Mouse (Mus musculus): ENCODE measurements around the gene Ms4a15. TPM values are rescaled to one million over a fixed set of nuclear protein-coding genes. Genes with fewer than 3 reads are reported as not detected.

Ms4a15 gene
- polyA plus RNA-seq, 1 experiment from 2014 or later, result 0.37 TPM

DNA sequence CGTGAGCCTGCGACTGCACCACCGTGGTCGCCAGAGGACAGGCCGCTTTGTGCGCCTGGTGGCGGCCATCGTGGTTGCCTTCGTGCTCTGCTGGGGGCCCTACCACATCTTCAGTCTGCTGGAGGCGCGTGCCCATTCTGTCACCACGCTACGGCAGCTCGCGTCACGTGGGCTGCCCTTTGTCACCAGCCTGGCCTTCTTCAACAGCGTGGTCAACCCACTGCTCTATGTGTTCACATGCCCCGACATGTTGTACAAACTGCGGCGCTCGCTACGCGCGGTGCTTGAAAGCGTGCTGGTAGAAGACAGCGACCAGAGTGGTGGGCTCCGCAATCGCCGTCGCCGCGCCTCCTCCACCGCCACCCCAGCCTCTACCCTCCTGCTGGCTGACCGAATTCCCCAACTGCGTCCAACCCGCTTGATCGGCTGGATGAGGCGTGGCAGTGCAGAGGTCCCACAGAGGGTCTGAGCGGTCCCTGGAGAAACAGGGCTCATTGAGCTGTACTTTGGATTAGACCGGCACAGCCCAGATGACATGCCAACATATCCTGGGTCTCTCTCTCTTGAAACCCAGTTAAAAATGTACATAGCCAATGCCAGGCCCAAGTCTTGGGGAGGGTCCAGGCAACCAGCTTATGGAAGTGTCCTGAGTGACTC lies 52.1 kb downstream of the Ms4a15 start:
- Histone ChIP-seq H3K27ac (ENCODE audit: low read length) (no peak overlapping the region), H3K27me3 (replicated peaks; ENCODE audit: insufficient read depth, low read length) (no peaks in the 10 kb centered on the region), H3K9me3 (ENCODE audit: low read length) (no peaks in the 10 kb centered on the region), H3K9ac (replicated peaks; ENCODE audit: low read depth) (peak overlapping the region; percentile 44), H3K4me1 (ENCODE audit: insufficient read depth, low read depth, low read length) (peaks cover 9% of the 10 kb centered on the region), H3K36me3 (ENCODE audit: insufficient read depth, low read length) (peaks cover 15% of the 10 kb centered on the region; the same call in 1 of the 2 replicates), H3K4me2 (replicated peaks; ENCODE audit: low read depth, low read length) (peak overlapping the region; percentile 57), H3K4me3 (ENCODE audit: low read depth, low read length) (peak overlapping the region; percentile 28)
- WGBS, result 6% methylated on average over 40 of the region's 40 CpGs
- DNase-seq (ENCODE audit: low spot score) (no peak), ATAC-seq (peak; percentile 51)
- TF ChIP-seq EP300 (IDR thresholded peaks at IDR 0.05), result no peak
- TF ChIP-seq CTCF (IDR thresholded peaks at IDR 0.05), result no peak

DNA sequence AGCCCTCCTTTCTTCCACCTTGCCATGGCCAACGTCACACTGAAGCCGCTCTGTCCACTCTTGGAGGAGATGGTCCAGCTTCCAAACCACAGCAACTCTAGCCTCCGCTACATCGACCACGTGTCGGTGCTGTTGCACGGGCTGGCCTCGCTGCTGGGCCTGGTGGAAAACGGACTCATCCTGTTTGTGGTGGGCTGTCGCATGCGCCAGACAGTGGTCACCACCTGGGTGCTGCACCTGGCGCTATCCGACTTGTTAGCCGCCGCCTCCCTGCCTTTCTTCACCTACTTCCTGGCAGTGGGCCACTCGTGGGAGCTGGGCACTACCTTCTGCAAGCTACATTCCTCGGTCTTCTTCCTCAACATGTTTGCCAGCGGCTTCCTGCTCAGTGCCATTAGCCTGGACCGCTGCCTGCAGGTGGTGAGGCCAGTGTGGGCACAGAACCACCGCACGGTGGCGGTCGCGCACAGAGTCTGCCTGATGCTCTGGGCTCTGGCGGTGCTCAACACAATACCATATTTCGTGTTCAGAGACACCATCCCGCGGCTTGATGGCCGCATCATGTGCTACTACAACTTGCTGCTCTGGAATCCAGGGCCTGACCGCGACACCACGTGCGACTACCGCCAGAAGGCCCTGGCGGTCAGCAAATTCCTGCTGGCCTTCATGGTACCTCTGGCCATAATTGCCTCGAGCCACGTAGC lies 52.8 kb downstream of the Ms4a15 start:
- WGBS, result 19% methylated on average over 37 of the region's 37 CpGs
- TF ChIP-seq EP300 (IDR thresholded peaks at IDR 0.05), result no peak
- TF ChIP-seq CTCF (IDR thresholded peaks at IDR 0.05), result peak; percentile 90
- Histone ChIP-seq H3K4me3 (ENCODE audit: low read depth, low read length) (peak overlapping the region; percentile 28), H3K36me3 (ENCODE audit: insufficient read depth, low read length) (peaks cover 15% of the 10 kb centered on the region; the same call in 1 of the 2 replicates), H3K27ac (ENCODE audit: low read length) (no peak overlapping the region), H3K27me3 (replicated peaks; ENCODE audit: insufficient read depth, low read length) (no peaks in the 10 kb centered on the region), H3K9me3 (ENCODE audit: low read length) (no peaks in the 10 kb centered on the region), H3K9ac (replicated peaks; ENCODE audit: low read depth) (no peak overlapping the region), H3K4me1 (ENCODE audit: insufficient read depth, low read depth, low read length) (peaks cover 9% of the 10 kb centered on the region), H3K4me2 (replicated peaks; ENCODE audit: low read depth, low read length) (peak overlapping the region; percentile 57)
- ATAC-seq (peak; percentile 86), DNase-seq (ENCODE audit: low spot score) (peak; percentile 78)

DNA sequence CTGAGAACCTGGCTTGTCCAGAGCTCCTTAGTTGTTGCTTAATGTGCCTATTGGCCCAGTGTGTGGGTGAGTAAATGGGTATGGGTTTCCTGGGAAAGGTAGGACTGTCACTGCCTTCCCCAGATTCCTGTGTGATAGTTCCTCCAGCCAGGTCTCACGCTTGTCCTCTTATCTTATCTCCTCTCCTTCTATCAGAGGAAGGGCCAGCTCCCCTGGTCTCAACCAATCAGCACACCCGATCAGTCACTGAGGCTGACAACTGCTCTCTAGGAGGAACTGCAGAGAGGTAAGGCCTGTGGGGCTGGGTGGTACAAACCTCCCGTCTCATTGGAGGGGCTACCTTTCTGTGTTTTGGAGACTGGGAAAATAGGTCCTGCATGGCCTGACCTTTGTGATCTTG lies 54.3 kb downstream of the Ms4a15 start:
- Histone ChIP-seq H3K4me2 (replicated peaks; ENCODE audit: low read depth, low read length) (no peak overlapping the region), H3K9me3 (ENCODE audit: low read length) (no peaks in the 10 kb centered on the region), H3K27ac (ENCODE audit: low read length) (no peak overlapping the region), H3K27me3 (replicated peaks; ENCODE audit: insufficient read depth, low read length) (no peaks in the 10 kb centered on the region), H3K4me1 (ENCODE audit: insufficient read depth, low read depth, low read length) (peaks cover 9% of the 10 kb centered on the region), H3K4me3 (ENCODE audit: low read depth, low read length) (no peak overlapping the region), H3K36me3 (ENCODE audit: insufficient read depth, low read length) (0 out of 2 replicates have a peak, but pooled peaks cover 10% of the 10 kb centered on the region), H3K9ac (replicated peaks; ENCODE audit: low read depth) (no peak overlapping the region; the same call in 1 of the 2 replicates)
- ATAC-seq (no peak), DNase-seq (ENCODE audit: low spot score) (no peak)
- no peak for TF ChIP-seq CTCF (IDR thresholded peaks at IDR 0.05)
- TF ChIP-seq EP300 (IDR thresholded peaks at IDR 0.05), result no peak
- WGBS, result 23% methylated on average over 3 of the region's 3 CpGs

DNA sequence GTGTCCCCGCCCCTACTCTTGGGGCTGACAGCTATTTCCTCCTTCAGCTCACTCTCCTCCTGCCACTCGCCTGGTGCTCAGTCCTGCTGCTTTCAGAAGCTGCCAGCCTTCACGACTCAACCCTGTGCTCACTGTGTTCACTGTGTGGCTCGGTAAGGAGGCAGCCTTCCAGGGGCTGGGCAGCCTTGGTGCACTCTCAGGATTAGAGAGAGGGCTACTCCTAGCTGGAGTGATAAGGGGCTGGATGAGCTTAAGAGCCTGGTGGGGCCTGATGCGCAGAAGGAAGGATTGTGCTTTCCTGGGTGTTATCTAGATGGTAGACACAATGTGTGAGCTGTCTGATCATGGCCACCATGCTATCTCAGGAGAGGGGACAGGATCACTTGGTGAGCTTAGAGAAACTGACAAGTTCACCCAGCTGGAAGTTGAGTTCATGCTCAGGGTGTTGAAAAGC lies 55.9 kb downstream of the Ms4a15 start, which contains the start of gene Ptgdr2:
TSS of gene Ptgdr2 (plus strand) at position 51 of the 454 bp plus-strand sequence.
- H3K36me3 ChIP-seq (ENCODE audit: insufficient read depth, low read length), result 0 out of 2 replicates have a peak, but pooled peaks cover 2% of the 10 kb centered on the region
- peak; percentile 27; the same call in 1 of the 2 replicates for ATAC-seq
- WGBS, result 24% methylated on average over 5 of the region's 5 CpGs
- H3K9me3 ChIP-seq (ENCODE audit: low read length), result no peaks in the 10 kb centered on the region
- no peak for DNase-seq (ENCODE audit: low spot score)
- no peak within 1 kb of the TSS for H3K27ac ChIP-seq (ENCODE audit: low read length)
- TF ChIP-seq CTCF (IDR thresholded peaks at IDR 0.05) (no peak), EP300 (IDR thresholded peaks at IDR 0.05) (no peak)
- H3K9ac ChIP-seq (replicated peaks; ENCODE audit: low read depth), result no peak within 1 kb of the TSS
- H3K4me1 ChIP-seq (ENCODE audit: insufficient read depth, low read depth, low read length), result peaks cover 9% of the 10 kb centered on the region
- H3K4me2 ChIP-seq (replicated peaks; ENCODE audit: low read depth, low read length), result 0 out of 2 replicates have a peak within 1 kb of the TSS, but pooled peaks have one; percentile 8
- no peak within 1 kb of the TSS for H3K4me3 ChIP-seq (ENCODE audit: low read depth, low read length)
- H3K27me3 ChIP-seq (replicated peaks; ENCODE audit: insufficient read depth, low read length), result no peaks in the 10 kb centered on the region

DNA sequence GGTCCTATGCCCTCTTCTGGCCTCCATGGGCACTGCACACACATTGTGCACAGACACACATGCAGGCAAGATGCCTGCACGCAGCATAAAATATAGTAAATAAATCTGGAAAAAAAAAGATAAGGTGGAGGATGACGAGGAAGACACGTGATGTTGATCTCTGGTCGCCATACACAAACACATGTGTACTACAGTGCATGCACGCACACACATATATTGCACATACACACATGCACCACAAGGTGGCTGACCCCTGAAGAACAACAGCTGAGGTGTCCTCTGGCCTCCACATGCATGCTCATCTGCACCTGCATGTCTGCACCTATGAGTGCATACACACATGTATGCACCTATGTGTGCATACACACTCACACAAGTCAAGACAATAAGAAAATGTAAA lies 57.0 kb downstream of the Ms4a15 start:
- Histone ChIP-seq H3K4me2 (replicated peaks; ENCODE audit: low read depth, low read length) (no peak overlapping the region), H3K9ac (replicated peaks; ENCODE audit: low read depth) (no peak overlapping the region), H3K4me3 (ENCODE audit: low read depth, low read length) (no peak overlapping the region), H3K27me3 (replicated peaks; ENCODE audit: insufficient read depth, low read length) (no peaks in the 10 kb centered on the region), H3K27ac (ENCODE audit: low read length) (no peak overlapping the region), H3K36me3 (ENCODE audit: insufficient read depth, low read length) (no peaks in the 10 kb centered on the region), H3K9me3 (ENCODE audit: low read length) (no peaks in the 10 kb centered on the region), H3K4me1 (ENCODE audit: insufficient read depth, low read depth, low read length) (peaks cover 7% of the 10 kb centered on the region)
- no peak for ATAC-seq
- no peak for DNase-seq (ENCODE audit: low spot score)
- 85% methylated on average over 5 of the region's 5 CpGs for WGBS
- TF ChIP-seq EP300 (IDR thresholded peaks at IDR 0.05) (no peak), CTCF (IDR thresholded peaks at IDR 0.05) (peak; percentile 32)

DNA sequence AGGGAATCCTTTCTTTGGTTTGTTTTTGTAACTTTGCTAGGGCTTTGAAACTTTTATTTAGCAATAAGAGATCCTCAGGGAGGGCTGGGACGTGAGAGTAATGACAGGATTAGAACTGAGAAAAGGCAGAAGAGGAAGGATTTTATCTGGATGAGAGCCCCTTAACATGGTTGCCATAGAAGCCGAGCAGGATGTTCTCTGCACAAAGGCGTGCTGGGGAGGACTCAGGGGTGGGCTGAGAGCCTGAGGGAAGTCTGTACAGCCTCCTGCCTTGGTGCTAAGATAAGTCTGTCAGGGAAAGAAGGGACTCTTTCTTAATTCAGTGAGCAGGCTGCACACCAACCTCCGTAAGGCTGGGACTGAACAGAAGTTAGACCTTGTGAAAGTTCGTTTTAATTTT lies 58.0 kb downstream of the Ms4a15 start:
- no peak overlapping the region for H3K9ac ChIP-seq (replicated peaks; ENCODE audit: low read depth)
- H3K4me2 ChIP-seq (replicated peaks; ENCODE audit: low read depth, low read length), result no peak overlapping the region
- TF ChIP-seq EP300 (IDR thresholded peaks at IDR 0.05), result no peak
- TF ChIP-seq CTCF (IDR thresholded peaks at IDR 0.05), result no peak
- no peaks in the 10 kb centered on the region for H3K36me3 ChIP-seq (ENCODE audit: insufficient read depth, low read length)
- ATAC-seq (no peak), DNase-seq (ENCODE audit: low spot score) (no peak)
- no peak overlapping the region for H3K4me3 ChIP-seq (ENCODE audit: low read depth, low read length)
- no peaks in the 10 kb centered on the region for H3K27me3 ChIP-seq (replicated peaks; ENCODE audit: insufficient read depth, low read length)
- 33% methylated on average over 5 of the region's 5 CpGs for WGBS
- H3K9me3 ChIP-seq (ENCODE audit: low read length), result no peaks in the 10 kb centered on the region
- H3K4me1 ChIP-seq (ENCODE audit: insufficient read depth, low read depth, low read length), result no peaks in the 10 kb centered on the region
- H3K27ac ChIP-seq (ENCODE audit: low read length), result no peak overlapping the region
